Mouse (Mus musculus): ENCODE data around the gene Cars. TPM values are rescaled to one million over a fixed set of nuclear protein-coding genes. Genes with fewer than 3 reads are reported as not detected.

Cars gene
- polyA plus RNA-seq, 1 experiment = 137 TPM

DNA sequence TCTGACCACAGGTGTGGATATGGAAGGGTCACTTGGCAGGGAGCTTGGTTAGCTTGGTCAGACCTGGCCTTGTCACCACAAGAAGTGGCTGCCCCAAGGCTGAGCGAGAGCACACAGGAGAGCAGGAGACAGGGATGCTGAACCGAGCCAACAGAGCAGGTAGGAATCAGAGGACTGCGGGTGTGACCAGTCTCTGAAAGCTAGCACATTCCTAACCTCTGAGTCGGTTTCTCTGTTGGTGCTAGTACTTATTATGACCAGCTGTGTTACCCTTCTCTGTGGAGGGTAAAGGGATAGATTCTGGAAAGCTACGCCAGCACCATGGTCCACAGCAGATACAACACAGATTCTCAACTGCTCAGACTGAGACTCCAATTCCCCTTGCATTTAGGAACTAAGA is 36.1 kb downstream of the Cars start:
- H3ac ChIP-seq (ENCODE audit: control insufficient read depth, insufficient read length, low read depth) = no peak overlapping the region
- H3K79me2 ChIP-seq (ENCODE audit: control insufficient read depth, insufficient read depth) = no peaks in the 10 kb centered on the region
- TF ChIP-seq FOSL1 (IDR thresholded peaks at IDR 0.05; ENCODE audit: insufficient read depth, low read length, poor library complexity, severe bottlenecking) (no peak), USF1 (IDR thresholded peaks at IDR 0.05; ENCODE audit: low read depth) (no peak), MYOD1 (IDR thresholded peaks at IDR 0.05; ENCODE audit: control insufficient read depth, insufficient read length, low read depth) (no peak), MAX (IDR thresholded peaks at IDR 0.05) (no peak)
- H3K27me3 ChIP-seq (ENCODE audit: control insufficient read depth, insufficient read depth, insufficient read length) = no peaks in the 10 kb centered on the region
- no peaks in the 10 kb centered on the region for H3K79me3 ChIP-seq (ENCODE audit: low read depth)
- no peak overlapping the region for H3K4me3 ChIP-seq (ENCODE audit: insufficient read depth, poor library complexity, severe bottlenecking)
- H3K36me3 ChIP-seq (ENCODE audit: control insufficient read depth, insufficient read depth) = peaks cover 79% of the 10 kb centered on the region

DNA sequence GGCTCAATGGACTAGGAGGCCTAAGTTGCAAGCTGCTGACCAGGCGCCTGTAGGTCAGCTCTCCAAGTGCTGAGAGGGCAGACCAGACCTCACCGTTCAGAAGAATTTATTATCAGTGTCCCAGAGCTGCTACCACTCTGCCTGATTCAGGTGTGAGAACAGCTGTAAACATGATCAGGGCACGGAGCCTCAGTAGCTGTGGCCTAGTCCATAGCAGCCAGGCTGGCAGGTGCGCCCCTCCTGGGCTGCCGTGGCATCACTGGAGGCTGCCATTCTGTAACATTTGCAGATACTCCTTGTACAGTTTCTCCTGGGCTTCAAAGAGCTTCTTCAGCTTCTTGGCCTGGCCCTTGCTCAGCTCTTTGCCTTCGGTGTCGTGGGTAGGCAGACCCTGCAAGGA is 42.3 kb downstream of the Cars start:
- H3K36me3 ChIP-seq (ENCODE audit: control insufficient read depth, insufficient read depth) = peaks cover 77% of the 10 kb centered on the region
- no peaks in the 10 kb centered on the region for H3K79me2 ChIP-seq (ENCODE audit: control insufficient read depth, insufficient read depth)
- no peak overlapping the region for H3K4me3 ChIP-seq (ENCODE audit: insufficient read depth, poor library complexity, severe bottlenecking)
- no peaks in the 10 kb centered on the region for H3K27me3 ChIP-seq (ENCODE audit: control insufficient read depth, insufficient read depth, insufficient read length)
- no peak for TF ChIP-seq CTCF (IDR thresholded peaks at IDR 0.05; ENCODE audit: control insufficient read depth, insufficient read depth, insufficient read length)
- TF ChIP-seq FOSL1 (IDR thresholded peaks at IDR 0.05; ENCODE audit: insufficient read depth, low read length, poor library complexity, severe bottlenecking) = no peak
- TF ChIP-seq USF1 (IDR thresholded peaks at IDR 0.05; ENCODE audit: low read depth) = no peak
- no peak for TF ChIP-seq MAX (IDR thresholded peaks at IDR 0.05)
- no peak for TF ChIP-seq MYOD1 (IDR thresholded peaks at IDR 0.05; ENCODE audit: control insufficient read depth, insufficient read length, low read depth)
- no peak for TF ChIP-seq MYOG (IDR thresholded peaks at IDR 0.05; ENCODE audit: control insufficient read depth, extremely low read depth, insufficient read length)
- no peak for TF ChIP-seq CEBPB (IDR thresholded peaks at IDR 0.05; ENCODE audit: low read depth)
- H3ac ChIP-seq (ENCODE audit: control insufficient read depth, insufficient read length, low read depth) = no peak overlapping the region
- H3K79me3 ChIP-seq (ENCODE audit: low read depth) = no peaks in the 10 kb centered on the region

DNA sequence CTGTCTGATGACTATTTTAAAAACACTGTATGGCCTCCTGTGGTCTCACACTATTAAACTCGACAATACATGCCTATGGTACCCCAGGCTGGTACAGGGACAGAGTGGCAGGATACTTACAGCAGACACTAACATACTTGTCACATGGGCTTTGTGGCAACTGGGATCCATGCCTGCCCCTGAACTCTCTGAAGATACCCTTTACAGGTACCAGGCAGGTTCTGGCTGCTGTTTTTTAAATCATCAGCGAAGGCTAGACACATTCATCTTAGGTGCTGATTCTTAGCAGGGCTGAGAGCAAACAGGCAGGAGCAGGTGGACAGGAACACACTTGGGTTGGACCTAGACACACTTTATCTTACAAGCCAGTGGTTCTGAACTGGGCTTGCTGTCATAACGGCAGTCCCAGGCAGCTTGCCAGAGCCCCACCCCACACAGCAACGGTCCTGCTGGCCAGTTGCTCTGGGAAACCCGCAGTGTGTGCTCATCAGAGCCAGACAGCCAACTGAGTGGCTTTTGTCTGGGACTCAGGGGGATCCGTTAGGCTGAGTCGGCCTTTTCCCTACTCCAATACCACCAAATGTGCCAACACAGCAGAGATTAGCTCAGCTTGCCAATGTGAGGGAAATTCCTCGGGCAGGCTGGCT is 42.8 kb downstream of the Cars start:
- H3K27me3 ChIP-seq (ENCODE audit: control insufficient read depth, insufficient read depth, insufficient read length) = no peaks in the 10 kb centered on the region
- H3K36me3 ChIP-seq (ENCODE audit: control insufficient read depth, insufficient read depth) = peaks cover 72% of the 10 kb centered on the region
- no peaks in the 10 kb centered on the region for H3K79me2 ChIP-seq (ENCODE audit: control insufficient read depth, insufficient read depth)
- H3K4me3 ChIP-seq (ENCODE audit: insufficient read depth, poor library complexity, severe bottlenecking) = no peak overlapping the region
- no peaks in the 10 kb centered on the region for H3K79me3 ChIP-seq (ENCODE audit: low read depth)
- H3ac ChIP-seq (ENCODE audit: control insufficient read depth, insufficient read length, low read depth) = no peak overlapping the region
- no peak for TF ChIP-seq CTCF (IDR thresholded peaks at IDR 0.05; ENCODE audit: control insufficient read depth, insufficient read depth, insufficient read length)
- no peak for TF ChIP-seq FOSL1 (IDR thresholded peaks at IDR 0.05; ENCODE audit: insufficient read depth, low read length, poor library complexity, severe bottlenecking)
- TF ChIP-seq CEBPB (IDR thresholded peaks at IDR 0.05; ENCODE audit: low read depth) = no peak
- peak; percentile 19 for TF ChIP-seq MYOD1 (IDR thresholded peaks at IDR 0.05; ENCODE audit: control insufficient read depth, insufficient read length, low read depth)

DNA sequence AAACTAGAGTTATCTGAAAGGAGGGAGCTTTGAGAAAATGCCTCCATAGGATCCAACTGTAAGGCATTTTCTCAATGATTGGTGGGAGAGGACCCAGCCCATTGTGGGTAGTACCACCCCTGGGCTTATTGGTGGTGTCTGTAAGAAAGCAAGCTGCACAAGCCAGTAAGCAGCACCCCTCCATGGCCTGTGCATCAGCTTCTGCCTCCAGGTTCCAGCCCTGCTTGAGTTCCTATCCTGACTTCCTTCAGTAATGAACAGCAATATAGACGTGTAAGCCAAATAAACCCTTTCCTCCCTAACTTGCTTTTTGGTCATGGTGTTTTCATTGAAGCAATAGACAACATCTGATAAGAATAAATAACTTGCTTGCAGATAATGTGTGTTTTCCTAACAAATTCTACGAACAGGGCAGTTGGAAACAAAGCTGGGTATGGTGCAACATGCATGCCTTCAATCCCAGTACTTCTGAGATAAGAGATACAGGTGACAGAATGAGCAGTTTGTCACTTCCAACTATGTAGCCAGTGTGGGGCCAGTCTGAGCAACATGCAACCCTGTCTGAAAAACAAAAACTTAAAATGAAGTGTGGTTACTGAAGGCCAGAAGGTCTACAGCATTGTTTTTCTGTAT is 50.2 kb downstream of the Cars start:
- TF ChIP-seq CEBPB (IDR thresholded peaks at IDR 0.05; ENCODE audit: low read depth) (no peak), USF1 (IDR thresholded peaks at IDR 0.05; ENCODE audit: low read depth) (no peak), MYOG (IDR thresholded peaks at IDR 0.05; ENCODE audit: control insufficient read depth, extremely low read depth, insufficient read length) (no peak), FOSL1 (IDR thresholded peaks at IDR 0.05; ENCODE audit: insufficient read depth, low read length, poor library complexity, severe bottlenecking) (no peak), MAX (IDR thresholded peaks at IDR 0.05) (no peak), CTCF (IDR thresholded peaks at IDR 0.05; ENCODE audit: control insufficient read depth, insufficient read depth, insufficient read length) (no peak), MYOD1 (IDR thresholded peaks at IDR 0.05; ENCODE audit: control insufficient read depth, insufficient read length, low read depth) (no peak)
- peaks cover 39% of the 10 kb centered on the region for H3K79me2 ChIP-seq (ENCODE audit: control insufficient read depth, insufficient read depth)
- peaks cover 39% of the 10 kb centered on the region for H3K79me3 ChIP-seq (ENCODE audit: low read depth)
- peaks cover 17% of the 10 kb centered on the region for H3K36me3 ChIP-seq (ENCODE audit: control insufficient read depth, insufficient read depth)
- H3ac ChIP-seq (ENCODE audit: control insufficient read depth, insufficient read length, low read depth) = peak overlapping the region; percentile 82
- peak overlapping the region; percentile 30 for H3K4me3 ChIP-seq (ENCODE audit: insufficient read depth, poor library complexity, severe bottlenecking)
- no peaks in the 10 kb centered on the region for H3K27me3 ChIP-seq (ENCODE audit: control insufficient read depth, insufficient read depth, insufficient read length)

DNA sequence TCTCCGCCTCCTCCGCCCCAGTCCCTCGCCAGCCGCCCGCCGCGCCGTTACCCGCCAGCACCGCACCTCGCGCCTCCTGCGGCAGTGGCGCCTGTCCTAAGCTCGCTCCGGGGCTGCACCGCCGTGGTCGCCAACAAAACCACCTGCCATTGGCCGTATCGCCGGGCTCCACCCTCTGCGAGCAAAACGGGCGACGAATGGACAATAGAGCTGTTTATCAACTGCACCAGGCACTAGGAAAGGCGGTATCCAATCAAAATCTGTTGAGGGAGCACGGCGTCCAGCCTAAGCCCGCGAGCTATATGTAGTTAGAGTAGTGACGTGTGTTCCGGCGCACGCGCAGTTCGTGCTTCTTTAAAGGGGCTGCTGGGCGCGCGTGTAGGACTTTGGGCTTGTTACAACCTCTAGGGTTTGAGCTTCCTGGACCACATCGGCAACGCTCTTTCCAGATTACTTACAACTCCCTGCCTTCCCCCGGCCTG is 50.9 kb downstream of the Cars start, which contains the start of gene Nap1l4:
Gene Nap1l4, minus strand, starts transcription at position 131 of the 482 bp plus-strand sequence.
- H3ac ChIP-seq (ENCODE audit: control insufficient read depth, insufficient read length, low read depth) = peak within 1 kb of the TSS; percentile 86
- no peak for TF ChIP-seq USF1 (IDR thresholded peaks at IDR 0.05; ENCODE audit: low read depth)
- TF ChIP-seq FOSL1 (IDR thresholded peaks at IDR 0.05; ENCODE audit: insufficient read depth, low read length, poor library complexity, severe bottlenecking) = no peak
- TF ChIP-seq MAX (IDR thresholded peaks at IDR 0.05) = peak; percentile 37
- no peak for TF ChIP-seq CEBPB (IDR thresholded peaks at IDR 0.05; ENCODE audit: low read depth)
- no peak for TF ChIP-seq MYOD1 (IDR thresholded peaks at IDR 0.05; ENCODE audit: control insufficient read depth, insufficient read length, low read depth)
- no peak for TF ChIP-seq MYOG (IDR thresholded peaks at IDR 0.05; ENCODE audit: control insufficient read depth, extremely low read depth, insufficient read length)
- TF ChIP-seq CTCF (IDR thresholded peaks at IDR 0.05; ENCODE audit: control insufficient read depth, insufficient read depth, insufficient read length) = no peak
- peak within 1 kb of the TSS; percentile 92 for H3K4me3 ChIP-seq (ENCODE audit: insufficient read depth, poor library complexity, severe bottlenecking)
- H3K27me3 ChIP-seq (ENCODE audit: control insufficient read depth, insufficient read depth, insufficient read length) = no peaks in the 10 kb centered on the region
- peaks cover 10% of the 10 kb centered on the region for H3K36me3 ChIP-seq (ENCODE audit: control insufficient read depth, insufficient read depth)
- H3K79me3 ChIP-seq (ENCODE audit: low read depth) = peaks cover 46% of the 10 kb centered on the region
- H3K79me2 ChIP-seq (ENCODE audit: control insufficient read depth, insufficient read depth) = peaks cover 46% of the 10 kb centered on the region
